Mouse (Mus musculus): Measurements from ENCODE around the gene Rap1b.

The Rap1b gene

DNA sequence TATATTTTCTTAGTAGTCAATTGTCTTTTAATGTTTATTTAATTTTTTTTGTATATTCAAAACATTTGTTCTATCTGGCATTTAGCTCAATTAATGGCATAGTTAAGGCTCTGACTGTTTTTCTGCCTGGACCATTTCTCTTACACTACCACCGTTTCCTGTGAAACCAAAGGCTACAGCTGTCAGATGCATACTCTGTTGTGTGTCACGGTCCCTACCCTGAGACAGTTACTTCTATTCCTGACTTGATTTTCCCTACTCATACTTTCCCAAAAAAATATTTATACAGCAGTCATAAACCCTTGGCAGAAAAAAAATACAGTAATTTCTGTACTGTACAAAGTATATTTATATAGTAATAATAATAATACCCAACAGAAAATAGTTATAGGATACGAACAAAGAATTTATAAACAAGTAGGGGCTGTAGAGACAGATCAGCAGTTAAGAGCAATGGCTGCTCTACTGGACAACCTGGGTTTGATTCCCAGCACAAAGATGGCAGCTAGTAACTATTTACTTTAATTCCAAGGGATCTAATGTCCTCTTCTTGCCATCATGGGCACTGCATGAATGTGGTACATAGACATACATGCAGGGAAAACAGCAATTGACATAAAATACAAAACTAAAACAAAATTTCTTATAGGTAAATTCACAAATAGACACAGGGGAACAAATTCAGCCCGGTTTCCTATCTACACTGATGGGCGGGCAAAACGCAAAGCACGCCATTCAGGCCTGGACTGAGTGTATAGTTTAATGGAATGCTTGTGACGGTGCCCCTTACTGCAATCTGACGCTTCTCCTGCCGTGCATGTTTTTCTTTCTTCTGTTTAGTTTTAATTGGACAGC, 78.3 kb downstream of the Rap1b start:
- DNase-seq = no peak

DNA sequence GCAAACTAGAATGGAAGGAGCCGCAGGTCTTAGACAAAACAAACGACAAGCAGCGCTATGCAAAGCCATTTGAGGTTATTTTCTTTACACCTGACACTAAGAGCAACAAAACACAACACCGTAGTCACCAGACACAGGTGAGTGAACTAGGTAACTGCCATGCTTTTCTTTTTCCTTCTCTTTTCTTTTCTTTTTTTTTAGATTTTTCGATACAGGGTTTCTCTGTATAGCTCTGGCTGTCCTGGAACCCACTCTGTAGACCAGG, 79.0 kb downstream of the Rap1b start:
- DNase-seq = no peak

- no peak for DNase-seq
Observed at GRCm38 (mm10) chr10:117766111-117766895, 79.5 kb downstream of the Rap1b start.

GRCm38 (mm10) chr10:117765116-117765894, 80.5 kb downstream of the Rap1b start:
- DNase-seq = no peak

DNA sequence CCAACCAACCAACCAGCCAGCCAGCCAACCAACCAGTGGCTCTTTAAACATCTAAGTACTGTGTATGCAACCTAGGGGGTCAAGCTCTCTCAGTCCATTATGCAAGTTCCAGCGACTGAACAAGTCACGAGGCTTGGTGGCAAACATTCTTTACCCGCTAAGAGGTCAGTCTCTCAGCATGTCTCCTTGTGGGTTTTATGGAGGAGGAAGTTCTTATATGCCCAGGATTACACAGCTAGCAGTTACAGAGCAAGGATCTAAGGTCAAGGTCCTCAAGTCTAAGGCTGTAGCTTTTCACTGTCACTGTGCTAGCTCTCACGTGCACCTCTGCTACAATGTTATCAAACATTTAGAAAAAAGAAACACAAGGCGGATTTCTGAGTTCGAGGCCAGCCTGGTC, 81.2 kb downstream of the Rap1b start:
- no peak for DNase-seq

Data from kidney, adult 8-10 months (tissue).